Mouse (Mus musculus) CH12F3 (cell line): Measurements from ENCODE around the gene Sorbs1.
"Not testable (repeated sequence)": the region's sequence is repeated elsewhere in the genome, so short reads cannot be mapped to it uniquely, and the experiment has no call there.

Experiments
- in situ Hi-C: fragments of 300-500 bp; cut with MboI; formaldehyde crosslinking; loops from 2 replicates; pipeline ENCODE4 v1.14.3; 2020; ENCODE audit warnings: low sequenced_read_pairs

The Sorbs1 gene

GRCm38 (mm10) chr19:40513632-40514078 lies at the start of gene Sorbs1:
TSS of gene Sorbs1 (minus strand) at chr19:40513779.
- in situ Hi-C loops = no loop called here

GRCm38 (mm10) chr19:40561521-40561920 lies 47.9 kb upstream of the Sorbs1 start:
- in situ Hi-C loops = not testable (repeated sequence)

- in situ Hi-C loops = no loop called here
These were observed 42.5 kb upstream of the Sorbs1 start for GRCm38 (mm10) chr19:40556029-40556428.

- in situ Hi-C loops = no loop called here
These were observed 41.6 kb upstream of the Sorbs1 start for GRCm38 (mm10) chr19:40555136-40555535.

DNA sequence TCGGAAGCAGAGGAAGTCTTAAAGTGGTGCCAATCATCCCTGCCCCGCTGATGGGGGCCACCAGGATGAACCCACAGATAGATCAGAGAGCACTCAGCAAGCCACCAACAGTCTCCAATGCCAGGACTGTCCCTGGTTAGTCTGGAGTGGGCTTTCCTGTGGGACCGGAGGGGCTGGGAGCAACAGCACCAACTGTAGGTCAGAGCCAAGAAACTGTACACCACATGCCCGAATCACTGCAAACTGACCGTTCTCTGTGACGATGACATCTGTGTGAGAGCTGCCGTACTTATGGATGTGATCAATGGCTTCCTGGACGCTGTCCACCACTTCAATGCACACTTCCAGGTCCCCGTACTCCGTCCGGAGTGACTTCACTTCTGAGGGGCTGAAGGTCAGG lies 40.8 kb upstream of the Sorbs1 start:
- in situ Hi-C loops = no loop called here

GRCm38 (mm10) chr19:40553849-40554248 lies 40.3 kb upstream of the Sorbs1 start:
- in situ Hi-C loops = no loop called here

DNA sequence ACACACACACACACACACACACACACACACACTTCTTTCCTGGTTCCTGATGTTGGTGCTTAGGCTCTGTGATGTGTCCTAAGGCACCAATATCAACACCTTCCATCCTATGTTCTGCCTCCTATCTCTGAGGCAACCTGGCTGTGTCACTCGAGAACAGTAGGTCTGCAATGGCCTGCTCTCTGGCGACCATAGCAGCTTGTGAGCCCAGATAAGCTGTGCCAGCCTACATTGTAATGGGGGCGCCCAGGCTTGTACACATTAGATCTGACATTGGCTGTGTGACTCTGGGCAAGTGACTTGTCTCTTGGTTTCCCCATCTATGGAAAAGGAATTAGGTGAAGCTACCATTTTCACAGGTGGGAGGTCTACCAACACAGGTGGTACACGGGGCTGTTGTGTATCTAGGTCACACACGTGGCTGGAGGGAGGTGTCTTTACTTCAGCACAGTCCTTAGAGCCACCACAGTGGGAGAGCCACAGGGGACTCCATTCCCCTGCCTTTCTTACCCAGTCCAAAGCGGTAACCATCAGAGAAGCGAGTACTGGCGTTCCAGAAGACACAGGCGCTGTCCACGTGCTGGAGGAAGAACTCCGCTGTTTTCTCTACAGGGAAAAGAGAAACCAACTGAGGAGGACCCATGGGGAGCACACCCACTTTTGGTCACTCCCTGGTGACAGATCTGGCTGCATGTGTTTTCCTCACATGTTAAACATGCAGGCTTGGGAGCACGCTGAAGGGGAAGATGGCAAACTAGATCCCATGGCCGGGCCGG lies 39.6 kb upstream of the Sorbs1 start:
- in situ Hi-C loops = no loop called here

DNA sequence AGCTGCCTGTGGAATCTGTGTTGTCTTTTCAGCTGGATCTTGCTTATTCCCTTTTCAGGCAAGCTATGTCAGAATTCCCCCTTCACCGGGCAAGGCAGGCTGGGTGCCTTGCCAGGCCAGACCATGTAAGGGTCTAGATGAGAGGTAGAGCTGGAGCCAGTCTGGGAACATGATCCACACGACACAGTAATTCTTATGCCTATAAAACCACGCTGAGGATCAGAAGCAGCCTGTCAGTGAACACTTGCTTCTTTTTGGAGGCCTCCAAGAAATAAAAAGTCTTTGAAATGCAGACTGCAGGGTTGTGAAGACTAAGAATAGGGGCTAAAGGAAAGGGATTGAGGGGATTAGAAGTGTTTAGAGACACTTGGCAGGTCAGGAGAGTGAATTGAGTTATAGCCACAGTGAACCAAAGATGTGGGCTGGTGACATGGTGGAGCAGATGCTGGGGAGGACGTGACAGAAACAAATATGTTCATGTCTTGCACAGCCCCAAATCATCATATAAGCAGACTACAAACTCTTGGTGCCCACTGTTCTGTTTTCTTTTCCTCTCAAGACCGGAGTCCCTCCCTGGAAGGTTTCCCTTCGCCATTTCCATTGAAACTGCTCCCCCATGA lies 36.0 kb upstream of the Sorbs1 start:
- in situ Hi-C loops = loop anchor here (5.0 kb wide), 1 partner anchor 202 kb away; no protein-coding TSS in a partner anchor

- in situ Hi-C loops = loop anchor here (5.0 kb wide), 1 partner anchor 202 kb away; no protein-coding TSS in a partner anchor
These were observed 35.4 kb upstream of the Sorbs1 start for GRCm38 (mm10) chr19:40548796-40549515.

GRCm38 (mm10) chr19:40548386-40548785 lies 34.8 kb upstream of the Sorbs1 start:
- in situ Hi-C loops = loop anchor here (5.0 kb wide), 1 partner anchor 201 kb away; no protein-coding TSS in a partner anchor

GRCm38 (mm10) chr19:40544856-40545255 lies 31.3 kb upstream of the Sorbs1 start:
- in situ Hi-C loops = loop anchor here (5.0 kb wide), 1 partner anchor 198 kb away; no protein-coding TSS in a partner anchor

GRCm38 (mm10) chr19:40542776-40543175 lies 29.2 kb upstream of the Sorbs1 start:
- in situ Hi-C loops = no loop called here

DNA sequence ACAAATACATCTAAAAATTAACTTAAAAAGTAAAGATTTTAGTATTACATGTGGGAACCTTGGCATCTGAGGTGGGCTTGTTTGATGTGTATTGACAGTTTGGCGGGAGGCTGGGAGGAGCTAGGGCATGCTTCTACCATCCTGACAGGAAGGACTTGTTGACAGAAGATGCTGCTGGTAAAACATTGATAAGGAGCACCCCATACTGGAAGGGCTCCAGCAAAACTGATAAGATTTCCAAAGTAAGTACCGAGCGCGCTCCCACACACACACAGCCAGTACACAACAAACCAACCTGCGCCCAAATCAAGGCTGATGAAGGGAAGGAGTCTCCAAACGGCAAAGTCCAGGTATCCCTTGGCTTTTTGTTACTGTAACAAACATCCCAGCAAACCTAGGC lies 22.9 kb upstream of the Sorbs1 start:
- in situ Hi-C loops = no loop called here

GRCm38 (mm10) chr19:40532525-40532924 lies 18.9 kb upstream of the Sorbs1 start:
- in situ Hi-C loops = no loop called here

DNA sequence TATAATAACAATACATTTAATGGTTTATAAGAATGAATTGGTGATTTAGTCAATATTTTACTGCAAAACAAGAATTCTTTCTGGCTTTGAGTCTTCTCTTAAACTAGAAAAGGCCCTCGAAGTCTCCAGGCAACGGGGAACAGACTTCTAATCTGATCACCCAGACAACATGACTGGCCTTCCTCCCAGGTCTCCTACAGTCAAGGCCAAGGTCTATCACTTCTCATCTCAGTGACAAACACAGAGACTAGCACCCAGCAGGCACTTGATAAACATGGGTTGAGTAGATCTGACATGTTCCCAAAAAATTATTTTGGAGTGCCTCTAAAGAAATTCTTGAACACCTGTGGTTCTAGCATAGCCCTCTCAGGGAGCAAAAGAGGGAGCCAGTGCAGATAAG lies 16.7 kb upstream of the Sorbs1 start:
- in situ Hi-C loops = no loop called here

DNA sequence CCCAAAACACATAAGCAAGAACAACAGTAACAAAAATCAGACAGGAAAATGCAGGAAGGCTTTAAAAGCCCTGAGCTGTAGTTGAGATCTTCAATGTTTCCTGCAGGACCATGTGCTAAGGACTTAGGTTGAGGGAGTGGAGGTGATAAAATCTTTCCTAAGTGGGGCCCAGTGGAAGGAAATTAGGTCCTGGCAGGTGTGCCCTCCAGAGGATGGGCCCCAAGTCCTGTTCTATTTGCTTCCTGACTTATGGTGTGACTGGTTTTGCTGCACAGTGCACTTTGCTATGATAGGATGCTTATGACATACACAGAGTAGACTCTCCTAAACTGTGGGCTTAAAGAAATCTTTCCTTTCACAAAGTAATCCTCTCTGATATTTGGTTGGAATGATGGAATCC lies 14.7 kb upstream of the Sorbs1 start:
- in situ Hi-C loops = no loop called here

- in situ Hi-C loops = no loop called here
These were observed 12.9 kb upstream of the Sorbs1 start for GRCm38 (mm10) chr19:40526367-40527014.

- in situ Hi-C loops = no loop called here
These were observed 9.9 kb upstream of the Sorbs1 start for GRCm38 (mm10) chr19:40523431-40524005.

DNA sequence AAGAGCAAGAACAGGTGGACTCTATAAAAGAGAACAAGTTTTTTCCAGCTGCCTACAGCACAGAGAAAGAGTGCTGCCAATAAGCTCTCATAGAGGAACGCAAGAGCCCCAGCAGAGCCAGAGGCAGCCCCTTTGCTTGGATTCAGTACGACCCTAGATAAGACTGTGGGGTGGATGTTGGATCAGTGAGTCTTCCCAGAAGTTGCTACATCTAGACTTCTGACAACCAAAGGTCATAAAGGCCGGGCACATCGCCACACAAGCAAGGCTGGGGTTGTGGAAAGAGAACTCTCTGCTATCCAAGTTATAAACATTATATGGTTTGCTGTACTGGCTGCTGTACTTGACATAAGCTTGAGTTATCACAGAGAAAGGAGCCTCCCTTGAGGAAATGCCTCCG lies 6.8 kb upstream of the Sorbs1 start:
- in situ Hi-C loops = no loop called here

DNA sequence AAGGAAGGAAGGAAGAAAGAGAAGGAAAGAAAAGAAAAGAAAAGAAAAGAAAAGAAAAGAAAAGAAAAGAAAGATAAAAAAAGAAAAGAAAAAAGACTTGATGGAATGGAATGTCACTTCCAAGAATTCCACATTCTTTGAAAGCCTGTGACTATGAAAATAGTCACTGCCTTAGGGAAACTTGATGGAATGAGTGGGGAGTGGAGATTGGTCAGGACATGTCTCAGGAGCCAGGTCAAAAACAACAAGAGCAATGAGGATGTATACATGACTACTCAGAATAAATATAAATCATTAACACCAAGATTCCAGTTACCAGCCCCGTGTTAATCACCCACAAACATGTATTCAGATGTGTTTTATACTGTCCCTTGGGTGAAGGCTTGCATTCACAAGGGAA lies 5.1 kb upstream of the Sorbs1 start:
- in situ Hi-C loops = no loop called here

DNA sequence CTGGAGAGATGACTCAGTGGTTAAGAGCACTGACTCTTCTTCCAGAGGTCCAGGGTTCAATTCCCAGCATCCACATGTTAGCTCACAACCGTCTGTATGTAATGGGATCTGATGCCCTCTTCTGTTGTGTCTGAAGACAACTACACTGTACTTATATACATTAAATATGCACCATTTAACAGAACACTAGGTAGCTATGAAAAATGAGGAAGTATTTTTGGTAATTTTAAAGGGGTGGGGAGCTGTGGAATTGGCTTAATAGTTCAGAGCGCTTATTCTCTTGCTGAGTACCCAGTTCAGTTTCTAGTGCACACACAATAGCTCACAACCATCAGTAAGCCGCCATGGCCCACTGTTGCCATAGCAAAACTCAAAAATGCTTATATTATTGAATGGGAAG lies 2.0 kb upstream of the Sorbs1 start:
- in situ Hi-C loops = no loop called here
